Mouse (Mus musculus) E14TG2a.4 (cell line): ENCODE measurements around the gene Dock8.

Experiments used
- H3K27me3 ChIP-seq: 2 replicates; pipeline ENCODE4 v1.6.1; 2014; ENCODE audit warnings: low read length, control low read depth; ENCODE audit not compliant: insufficient read depth
- H3K36me3 ChIP-seq: 2 replicates; pipeline ENCODE4 v1.6.1; 2014; ENCODE audit warnings: low read length, control low read depth; ENCODE audit not compliant: insufficient read depth
- H3K4me1 ChIP-seq: replicated peaks from 2 replicates; pipeline ENCODE4 v1.6.1; 2014; ENCODE audit warnings: low read depth, low read length, control low read depth
- H3K4me3 ChIP-seq: replicated peaks from 2 replicates; pipeline ENCODE4 v1.5.1; 2014; ENCODE audit warnings: mild to moderate bottlenecking, low read length
- H3K9me3 ChIP-seq: 2 replicates; pipeline ENCODE4 v1.6.1; 2014; ENCODE audit warnings: low read length, control low read depth
- CTCF ChIP-seq: conservative IDR thresholded peaks from 2 replicates; pipeline ENCODE4 v1.5.1; 2014; ENCODE audit warnings: low read length
- NANOG ChIP-seq: IDR thresholded peaks from 2 replicates; pipeline ENCODE4 v1.6.1; 2014; ENCODE audit warnings: borderline replicate concordance, low read length, mixed read lengths
- POU5F1 ChIP-seq: IDR thresholded peaks from 2 replicates; pipeline ENCODE4 v1.6.1; 2014; ENCODE audit warnings: low read length, borderline replicate concordance

Dock8 gene

GRCm38 (mm10) chr19:24993526-24993925 lies 5.8 kb upstream of the Dock8 start:
- Histone ChIP-seq H3K27me3 (peaks cover 25% of the 10 kb centered on the region), H3K4me1 (no peaks in the 10 kb centered on the region; the same call in 1 of the 2 replicates), H3K9me3 (no peaks in the 10 kb centered on the region), H3K36me3 (no peaks in the 10 kb centered on the region), H3K4me3 (no peak overlapping the region)
- TF ChIP-seq NANOG, result no peak
- no peak for TF ChIP-seq POU5F1
- no peak for TF ChIP-seq CTCF

DNA sequence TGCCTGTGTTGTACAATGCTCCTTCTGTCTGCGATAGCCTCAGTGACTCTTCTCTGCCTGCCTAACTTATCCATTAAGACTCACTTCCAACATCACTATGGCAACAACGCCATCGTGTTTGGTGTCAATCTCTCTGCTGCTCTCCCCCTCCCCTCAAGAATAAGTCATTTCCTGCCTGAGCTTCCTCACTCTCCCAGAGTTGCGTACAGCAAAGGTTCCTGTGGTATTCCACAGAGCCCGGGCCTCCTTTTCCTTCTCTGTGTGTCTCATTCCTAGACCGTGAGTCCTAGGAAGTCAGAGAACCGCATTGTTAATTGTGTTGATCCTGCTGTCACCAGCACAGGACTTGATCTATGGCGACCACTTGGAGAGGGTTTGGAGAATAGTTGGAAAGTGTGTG lies 4.4 kb upstream of the Dock8 start:
- H3K27me3 ChIP-seq, result peaks cover 35% of the 10 kb centered on the region
- TF ChIP-seq POU5F1 (no peak), NANOG (no peak), CTCF (no peak)
- H3K36me3 ChIP-seq, result no peaks in the 10 kb centered on the region
- H3K9me3 ChIP-seq, result no peaks in the 10 kb centered on the region
- no peak overlapping the region for H3K4me3 ChIP-seq
- H3K4me1 ChIP-seq, result peaks cover 2% of the 10 kb centered on the region; the same call in 1 of the 2 replicates

DNA sequence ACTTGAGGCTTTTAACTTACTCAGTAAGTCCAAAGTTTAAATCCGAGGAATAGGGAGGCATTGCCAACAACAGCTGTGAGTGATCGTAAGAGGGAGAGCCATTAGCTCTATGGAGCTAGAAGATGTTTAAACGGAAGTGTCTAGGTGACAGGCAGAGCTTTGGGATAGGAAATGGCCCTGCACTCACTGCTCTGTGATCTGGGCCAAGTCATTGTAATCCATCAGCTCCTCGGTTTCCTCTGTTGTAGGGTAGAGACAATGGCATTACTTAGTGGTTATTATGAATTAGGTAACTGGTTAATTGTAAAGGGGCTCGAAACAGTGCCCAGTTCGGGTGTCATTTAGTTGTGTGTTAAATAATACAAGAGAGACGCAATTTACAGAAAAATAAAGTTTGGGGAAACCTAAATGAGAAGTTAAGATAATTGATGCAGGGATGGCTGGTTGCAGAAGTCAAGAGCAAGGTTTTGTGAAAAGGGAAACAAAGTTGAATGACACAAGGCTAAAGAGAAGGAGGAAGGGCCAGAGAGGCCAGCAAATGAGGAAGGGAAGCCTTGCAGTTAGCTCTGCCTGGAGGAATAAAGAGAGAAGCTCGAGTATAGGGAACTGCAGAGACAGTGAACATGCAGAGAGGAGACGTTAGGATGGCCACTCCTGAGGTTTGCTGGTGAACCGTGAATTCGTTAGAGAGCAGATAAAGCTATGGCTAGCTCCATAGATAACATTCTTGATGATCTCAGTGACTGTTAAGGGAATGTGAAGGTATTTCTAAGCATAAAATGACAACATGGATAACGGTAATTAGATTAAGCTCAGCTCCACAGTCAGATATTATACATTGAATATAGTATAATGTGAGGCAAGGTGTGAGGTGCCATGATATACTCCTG lies 2.3 kb upstream of the Dock8 start:
- Histone ChIP-seq H3K4me3 (no peak overlapping the region), H3K27me3 (peaks cover 54% of the 10 kb centered on the region), H3K9me3 (0 out of 2 replicates have a peak, but pooled peaks cover 5% of the 10 kb centered on the region), H3K4me1 (peaks cover 6% of the 10 kb centered on the region; the same call in 1 of the 2 replicates), H3K36me3 (no peaks in the 10 kb centered on the region)
- TF ChIP-seq POU5F1, result no peak

DNA sequence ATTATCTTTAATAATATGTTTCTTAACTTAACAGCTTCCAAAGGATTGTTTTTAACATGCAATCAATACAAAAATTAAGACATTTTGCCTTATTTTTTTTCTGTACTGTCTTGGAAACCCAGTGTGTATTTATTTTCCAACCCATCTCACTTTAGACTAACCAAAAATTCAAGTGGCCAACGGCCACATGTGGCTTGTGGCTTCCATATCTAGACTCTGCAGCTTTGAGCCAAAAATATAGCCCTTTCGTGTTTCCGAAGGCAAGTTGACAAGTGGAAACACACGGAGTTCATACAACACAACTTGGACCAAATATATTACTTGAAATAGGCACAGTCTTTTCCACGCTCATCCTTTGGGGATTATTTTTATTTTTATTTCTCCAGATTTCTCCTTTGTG lies 773 bp upstream of the Dock8 start:
- peaks cover 6% of the 10 kb centered on the region; the same call in 1 of the 2 replicates for H3K4me1 ChIP-seq
- H3K9me3 ChIP-seq, result 0 out of 2 replicates have a peak, but pooled peaks cover 5% of the 10 kb centered on the region
- H3K36me3 ChIP-seq, result no peaks in the 10 kb centered on the region
- H3K4me3 ChIP-seq, result no peak overlapping the region
- H3K27me3 ChIP-seq, result peaks cover 63% of the 10 kb centered on the region
- TF ChIP-seq CTCF, result no peak

DNA sequence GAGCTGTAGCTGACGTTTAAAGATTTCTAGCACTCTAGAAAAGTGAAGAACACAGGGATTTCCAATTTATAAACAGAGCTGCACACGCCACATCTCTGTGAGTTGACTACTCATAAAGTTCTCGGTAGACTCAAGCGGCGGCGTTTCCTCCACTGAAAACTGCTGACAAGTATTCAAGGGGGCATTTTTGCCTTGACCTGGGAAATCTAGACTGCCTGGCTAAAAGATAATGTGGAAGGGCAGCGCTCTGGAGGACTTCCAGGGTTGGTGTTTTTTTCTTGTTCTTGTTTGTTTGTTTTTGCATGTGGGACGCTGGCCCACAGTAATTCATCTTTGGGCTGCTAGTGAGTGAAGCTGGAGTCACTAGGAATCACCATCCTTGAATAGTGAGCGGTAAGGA lies 819 bp downstream of the Dock8 start:
- Histone ChIP-seq H3K4me3 (peak overlapping the region; percentile 83), H3K27me3 (peaks cover 67% of the 10 kb centered on the region), H3K4me1 (peaks cover 6% of the 10 kb centered on the region; the same call in 1 of the 2 replicates), H3K36me3 (no peaks in the 10 kb centered on the region), H3K9me3 (0 out of 2 replicates have a peak, but pooled peaks cover 5% of the 10 kb centered on the region)
- no peak for TF ChIP-seq POU5F1
- TF ChIP-seq NANOG, result no peak
- TF ChIP-seq CTCF, result no peak

- H3K36me3 ChIP-seq, result no peaks in the 10 kb centered on the region
- 0 out of 2 replicates have a peak, but pooled peaks cover 5% of the 10 kb centered on the region for H3K9me3 ChIP-seq
- H3K4me3 ChIP-seq, result no peak overlapping the region
- peaks cover 57% of the 10 kb centered on the region for H3K27me3 ChIP-seq
- TF ChIP-seq POU5F1, result no peak
- no peak for TF ChIP-seq NANOG
- no peak for TF ChIP-seq CTCF
- peaks cover 8% of the 10 kb centered on the region; the same call in 1 of the 2 replicates for H3K4me1 ChIP-seq
Measured at GRCm38 (mm10) chr19:25002032-25002431, 2.7 kb downstream of the Dock8 start.

- no peak overlapping the region for H3K4me3 ChIP-seq
- H3K27me3 ChIP-seq, result peaks cover 50% of the 10 kb centered on the region
- H3K9me3 ChIP-seq, result 0 out of 2 replicates have a peak, but pooled peaks cover 5% of the 10 kb centered on the region
- H3K4me1 ChIP-seq, result peaks cover 8% of the 10 kb centered on the region; the same call in 1 of the 2 replicates
- TF ChIP-seq NANOG (no peak), POU5F1 (no peak), CTCF (no peak)
- H3K36me3 ChIP-seq, result no peaks in the 10 kb centered on the region
Measured at GRCm38 (mm10) chr19:25002828-25003227, 3.5 kb downstream of the Dock8 start.

GRCm38 (mm10) chr19:25003810-25004209 lies 4.5 kb downstream of the Dock8 start:
- Histone ChIP-seq H3K4me1 (peaks cover 8% of the 10 kb centered on the region; the same call in 1 of the 2 replicates), H3K9me3 (0 out of 2 replicates have a peak, but pooled peaks cover 5% of the 10 kb centered on the region), H3K27me3 (peaks cover 42% of the 10 kb centered on the region), H3K4me3 (no peak overlapping the region), H3K36me3 (no peaks in the 10 kb centered on the region)
- TF ChIP-seq NANOG, result no peak
- TF ChIP-seq CTCF, result no peak
- TF ChIP-seq POU5F1, result no peak

GRCm38 (mm10) chr19:25006686-25007085 lies 7.4 kb downstream of the Dock8 start:
- TF ChIP-seq NANOG (no peak), POU5F1 (no peak), CTCF (no peak)
- Histone ChIP-seq H3K36me3 (no peaks in the 10 kb centered on the region), H3K4me1 (0 out of 2 replicates have a peak, but pooled peaks cover 2% of the 10 kb centered on the region), H3K9me3 (no peaks in the 10 kb centered on the region), H3K4me3 (no peak overlapping the region), H3K27me3 (peaks cover 17% of the 10 kb centered on the region)
